Mouse (Mus musculus): ENCODE results near the gene Vash1.
A peak's percentile ranks its signal among the peaks of the same experiment; 100 is the strongest.

Vash1 gene

DNA sequence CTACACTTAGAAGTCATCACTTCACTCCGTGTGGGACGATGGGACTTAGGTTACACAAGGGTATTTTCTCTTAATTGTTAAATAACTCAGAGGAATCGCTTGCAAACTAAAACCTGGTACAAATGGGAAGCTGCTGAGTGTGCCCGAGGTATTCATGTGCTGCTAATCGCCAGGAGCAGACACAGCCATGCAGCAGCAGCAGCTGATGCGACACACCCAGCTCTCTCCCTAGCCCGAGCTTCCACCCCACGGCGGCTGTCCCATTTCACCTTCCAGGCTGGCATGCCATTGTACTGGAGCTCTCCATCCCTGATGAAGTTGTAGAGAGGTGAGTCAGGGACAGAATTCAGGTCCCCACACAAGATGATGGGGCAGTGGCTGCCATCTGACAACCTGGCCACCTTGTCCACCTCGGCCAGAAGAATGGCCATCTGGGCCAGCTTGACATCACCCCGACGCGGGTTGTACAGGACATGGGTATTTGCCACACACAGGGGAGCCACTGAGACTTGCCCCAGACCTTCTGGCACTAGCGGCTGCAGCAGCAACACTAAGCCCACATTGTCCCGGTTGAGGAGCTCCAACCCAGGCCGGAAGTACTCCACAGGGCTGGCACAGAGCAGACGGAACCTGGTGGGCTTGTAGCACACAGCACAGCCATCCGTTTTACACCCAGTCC, 41.6 kb downstream of the Vash1 start:
- DNase-seq (ENCODE audit: inconsistent ontology term): no peak

DNA sequence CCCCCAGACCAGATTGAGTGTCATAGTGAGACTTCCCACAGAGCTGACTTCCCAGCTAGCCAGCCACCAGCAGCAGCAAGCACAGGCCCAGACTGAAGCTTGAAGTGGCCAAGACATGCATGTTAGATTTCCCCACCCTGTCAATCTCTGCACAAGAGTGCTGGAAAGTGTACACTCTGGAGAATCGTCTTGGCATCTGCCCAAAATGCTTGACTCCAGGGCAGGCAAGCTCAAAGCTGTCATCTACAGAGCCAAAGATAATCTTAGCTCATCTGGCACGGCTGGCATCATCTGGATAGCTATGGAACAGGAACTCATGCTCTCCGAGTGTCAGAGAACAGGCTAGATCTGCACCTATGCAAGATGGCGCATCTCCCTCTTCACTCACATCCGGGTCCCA, 43.0 kb downstream of the Vash1 start:
- DNase-seq (ENCODE audit: inconsistent ontology term): no peak

DNA sequence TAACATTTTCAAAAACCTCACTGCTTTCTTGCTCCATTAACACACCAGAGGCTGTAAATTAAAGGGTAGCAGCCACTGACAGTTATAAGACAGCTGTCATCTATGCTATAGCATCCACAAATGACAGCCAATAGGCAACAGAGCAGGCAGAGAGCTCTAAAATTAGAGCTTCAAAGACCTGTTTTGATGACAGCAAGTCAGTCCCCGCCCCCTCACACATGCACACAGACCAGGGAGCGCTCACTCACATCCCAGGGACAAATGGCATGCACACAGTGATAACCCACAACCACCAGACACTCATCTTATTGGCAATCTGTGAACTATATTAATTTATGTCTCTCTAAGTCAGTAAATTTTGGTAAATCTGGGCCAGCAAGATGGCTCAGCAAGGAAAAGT, 45.8 kb downstream of the Vash1 start:
- DNase-seq (ENCODE audit: inconsistent ontology term): no peak

DNA sequence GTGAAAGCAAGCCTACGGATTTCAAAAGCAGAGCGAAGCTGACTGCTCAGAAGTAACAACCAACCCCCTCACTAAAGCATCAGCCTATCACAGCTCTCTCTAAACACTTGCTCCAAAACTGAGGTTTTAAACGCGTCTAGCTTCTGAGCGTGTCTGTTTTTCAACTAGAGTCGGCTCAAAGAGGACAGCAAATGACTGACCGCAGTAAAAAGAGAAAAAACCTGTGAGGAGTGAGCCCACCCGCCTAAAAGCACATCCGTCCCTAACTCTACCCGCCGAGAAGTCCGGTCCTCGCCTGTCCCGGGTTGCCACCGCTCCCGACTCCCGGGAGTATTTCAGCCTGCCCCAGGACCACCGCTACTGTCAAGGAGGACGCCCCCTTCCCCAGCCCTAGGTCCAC, 47.2 kb downstream of the Vash1 start:
- DNase-seq (ENCODE audit: inconsistent ontology term): peak; percentile 76

DNA sequence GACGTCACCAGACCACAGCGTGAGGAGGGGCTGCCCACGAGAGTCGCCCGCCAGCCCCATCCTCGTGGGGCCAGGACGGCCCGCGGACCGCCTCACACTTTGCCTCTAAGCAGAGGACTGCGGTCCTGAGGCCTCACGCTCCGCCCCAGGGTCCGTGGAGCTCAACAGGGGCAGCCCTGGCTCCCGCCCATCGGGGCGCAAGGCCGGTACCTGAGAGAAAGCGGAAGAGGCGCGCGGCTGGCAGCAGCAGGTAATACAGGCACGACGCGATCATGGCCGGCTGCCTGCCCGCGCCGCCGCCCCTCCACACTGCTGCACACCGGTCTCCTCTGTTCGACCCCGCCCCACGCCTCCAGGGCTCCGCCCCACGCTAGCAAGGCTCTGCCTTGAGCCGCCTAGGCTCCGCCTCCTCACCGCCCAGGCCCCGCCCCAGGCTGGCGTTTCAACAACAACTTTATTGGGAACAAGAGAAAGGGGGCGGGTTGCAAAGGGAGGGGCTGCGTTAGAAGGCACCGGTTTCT, 47.7 kb downstream of the Vash1 start, which contains the start of gene Angel1:
Angel1 (minus strand) TSS at position 341 of the 521 bp plus-strand sequence.
- peak; percentile 98 for DNase-seq (ENCODE audit: inconsistent ontology term)

DNA sequence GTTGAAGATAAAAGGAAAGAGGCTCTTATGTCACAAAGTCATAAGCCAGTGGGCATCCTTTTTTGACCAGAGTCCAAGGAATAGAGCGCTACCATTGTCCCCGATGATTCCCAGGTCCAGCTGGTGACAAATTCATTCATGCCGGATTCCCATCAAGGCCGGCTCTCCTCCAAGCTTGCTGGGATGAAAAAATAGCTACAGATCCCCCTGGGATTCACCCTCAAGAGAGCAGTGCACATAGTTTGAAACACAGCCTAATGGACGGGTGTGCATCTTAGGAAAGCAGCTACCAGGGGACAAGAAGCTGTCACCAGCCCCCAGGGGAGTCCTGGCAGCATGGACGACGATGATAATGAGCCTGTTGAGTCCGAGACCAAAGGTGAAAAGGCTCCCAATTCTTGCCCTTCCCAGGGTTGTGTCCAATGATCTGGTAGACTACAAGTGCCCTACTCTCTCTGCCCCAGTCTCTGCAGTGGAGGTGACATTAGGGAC, 55.9 kb downstream of the Vash1 start, which contains the start of gene Lrrc74a:
Lrrc74a (plus strand) TSS at position 51 of the 492 bp plus-strand sequence.
- DNase-seq (ENCODE audit: inconsistent ontology term): no peak

All from Muller cell, postnatal 12 days (primary cell).